Mouse (Mus musculus) heart, adult 2 months (tissue): ENCODE results near the gene Rpl7l1.

Experiments used
- CTCF ChIP-seq: fragments of 200-600 bp; IDR thresholded peaks from 2 replicates; pipeline ENCODE4 v1.8.1; 2022; ENCODE audit warnings: antibody characterized with exemption, mild to moderate bottlenecking, moderate library complexity
- EP300 ChIP-seq: fragments of 200-500 bp; IDR thresholded peaks from 2 replicates; pipeline ENCODE4 v1.6.1; 2011; ENCODE audit warnings: low read depth, low read length, control low read depth; ENCODE audit not compliant: insufficient read depth
- POLR2A ChIP-seq: fragments of 200-500 bp; IDR thresholded peaks from 2 replicates; pipeline ENCODE4 v1.6.1; 2011; ENCODE audit warnings: mild to moderate bottlenecking, low read depth, low read length, control low read depth; ENCODE audit not compliant: insufficient read depth

- TF ChIP-seq CTCF = peak; percentile 58
- no peak for TF ChIP-seq POLR2A
- TF ChIP-seq EP300 = no peak
These were observed 46.3 kb downstream of the Rpl7l1 start for GRCm38 (mm10) chr17:46736160-46736559.
